Mouse (Mus musculus): ENCODE measurements at regions not wholly inside any gene's neighbourhood (a gene's known extent, or its start where the extent isn't known, plus 50 kb on each side); places are given as distances from the start of the nearest gene placed in this dataset.

GRCm38 (mm10) chr14:88410722-88411437 lies 60.3 kb downstream of the Pcdh20 start:
- DNase-seq (ENCODE audit: low spot score in 2 of 2): no peak
- intact Hi-C loops (cut with DNase I): no loop called here

DNA sequence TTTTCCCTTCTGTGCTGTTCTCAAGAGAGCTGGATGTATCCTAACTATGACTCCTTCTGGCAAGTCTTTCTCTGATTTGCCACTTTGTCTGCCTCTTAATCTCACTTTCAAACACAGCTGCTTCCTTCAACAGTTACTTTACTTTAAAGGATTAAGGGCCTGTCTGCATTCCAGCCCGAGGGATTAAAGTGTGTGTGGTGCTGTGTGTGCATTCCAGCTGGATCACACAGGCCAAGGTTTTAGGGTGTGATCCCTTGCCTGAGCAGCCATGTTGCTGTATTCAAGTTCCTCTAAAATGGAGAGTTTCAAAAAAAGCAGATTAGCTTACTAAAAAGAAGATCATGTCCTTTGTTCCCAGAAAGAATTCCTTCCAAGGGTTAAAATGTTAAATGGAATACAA lies 71.9 kb downstream of the Pcdh20 start:
- peak in 1 of 2 experiments; percentile 2 for DNase-seq (ENCODE audit: low spot score in 2 of 2)
- intact Hi-C loops (cut with DNase I): no loop called here

DNA sequence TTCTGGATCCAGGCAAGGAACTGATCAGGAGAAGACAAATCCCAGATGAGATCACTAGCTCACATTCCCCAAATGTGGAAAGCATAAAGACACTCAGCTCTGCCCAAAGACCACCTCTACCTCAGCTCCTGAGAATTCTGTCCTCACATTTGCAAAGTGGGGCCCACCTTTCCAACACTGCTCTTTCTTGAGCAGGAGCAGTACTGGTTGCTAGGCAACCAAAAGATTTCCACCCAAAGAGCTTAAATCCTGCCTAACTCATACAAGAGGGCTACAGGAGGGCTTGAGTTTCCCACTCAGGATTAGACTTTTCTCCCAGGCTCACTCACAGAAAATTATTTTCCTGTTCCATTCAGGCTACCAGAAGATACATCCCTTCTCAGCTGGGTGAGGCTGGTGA lies 74.0 kb downstream of the Pcdh20 start:
- intact Hi-C loops (cut with DNase I): no loop called here

DNA sequence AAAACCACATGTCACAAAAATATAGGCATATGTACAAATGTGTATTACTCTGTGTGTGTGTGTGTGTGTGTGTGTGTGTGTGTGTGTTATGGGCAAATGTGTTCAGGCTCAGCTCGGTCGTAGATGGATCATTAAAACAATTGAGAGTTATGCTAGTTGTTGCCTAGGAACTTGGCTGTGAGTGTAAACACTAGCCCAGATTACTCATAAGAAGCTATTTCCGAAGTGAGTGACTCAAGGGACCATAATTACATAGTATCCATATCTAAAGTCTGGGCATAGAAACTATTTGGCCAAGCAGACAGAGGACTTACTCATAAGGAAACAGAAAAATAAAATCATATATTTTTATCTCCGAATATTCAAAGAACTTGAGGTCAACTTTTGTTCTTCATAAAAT lies 76.2 kb downstream of the Pcdh20 start:
- intact Hi-C loops (cut with DNase I): no loop called here
- DNase-seq (ENCODE audit: low spot score in 2 of 2): peak in 1 of 2 experiments; percentile 45

More for the DNA sequence above, 74.0 kb downstream of the Pcdh20 start:
- peak; percentile 10 to 14 for DNase-seq (ENCODE audit: low spot score in 2 of 2)

- intact Hi-C loops (cut with DNase I): no loop called here
- DNase-seq (ENCODE audit: low spot score in 2 of 2): no peak
These were observed 86.6 kb downstream of the Pcdh20 start for GRCm38 (mm10) chr14:88384553-88384952.

DNA sequence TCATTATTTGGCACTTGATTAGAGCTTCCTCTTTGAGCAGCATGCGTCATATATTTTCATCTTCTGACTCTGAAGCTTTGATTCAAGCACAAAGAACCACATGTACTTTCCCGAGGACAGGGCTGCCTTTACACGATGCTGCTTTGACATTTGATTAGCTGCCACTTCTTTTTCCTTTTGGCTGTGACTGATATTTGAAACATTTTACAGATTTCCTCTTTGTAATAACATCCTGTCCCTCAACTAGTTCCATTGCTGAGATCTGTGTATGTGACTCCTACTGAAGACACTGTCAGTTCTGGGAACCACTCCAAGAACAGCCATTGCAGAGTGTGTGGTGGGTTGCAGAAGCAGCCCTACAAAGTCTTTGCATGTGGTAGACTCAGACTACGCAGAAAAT lies 124.0 kb downstream of the Pcdh20 start:
- intact Hi-C loops (cut with DNase I): loop anchor here (5.0 kb wide), 1 partner anchor 120 kb away; no protein-coding TSS in a partner anchor
- peak; percentile 54 to 88 for DNase-seq (ENCODE audit: low spot score in 2 of 2)

GRCm38 (mm10) chr14:88337304-88337703 lies 133.9 kb downstream of the Pcdh20 start:
- intact Hi-C loops (cut with DNase I): no loop called here
- no peak for DNase-seq (ENCODE audit: low spot score in 2 of 2)

DNA sequence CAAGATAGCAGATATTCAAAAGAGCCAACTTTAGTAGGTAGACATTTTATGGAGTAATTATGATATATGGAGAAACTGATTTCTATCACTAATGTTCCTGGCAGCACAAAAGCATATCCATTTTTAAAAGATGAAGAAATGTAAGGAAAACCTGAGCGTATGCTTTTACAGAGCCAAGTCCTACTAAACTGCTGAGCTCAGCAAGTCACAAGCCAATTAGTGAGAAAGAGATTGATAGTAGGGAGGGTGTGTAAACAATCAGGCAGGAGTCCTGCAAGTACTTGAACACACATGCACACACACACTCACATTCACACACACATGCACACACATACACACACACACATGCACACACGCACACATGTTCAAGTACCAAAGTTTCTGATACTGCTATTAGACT lies 140.6 kb downstream of the Pcdh20 start:
- DNase-seq (ENCODE audit: low spot score in 2 of 2): no peak
- intact Hi-C loops (cut with DNase I): no loop called here

- intact Hi-C loops (cut with DNase I): no loop called here
- no peak for DNase-seq (ENCODE audit: low spot score in 2 of 2)
These were observed 144.8 kb downstream of the Pcdh20 start for GRCm38 (mm10) chr14:88326411-88326810.

- peak in 1 of 2 experiments; percentile 40 for DNase-seq (ENCODE audit: low spot score in 2 of 2)
These were observed 192.9 kb downstream of the Pcdh20 start for GRCm38 (mm10) chr14:88278327-88278726.

GRCm38 (mm10) chr14:88264771-88265170 lies 206.4 kb downstream of the Pcdh20 start:
- peak in 1 of 2 experiments; percentile 41 for DNase-seq (ENCODE audit: low spot score in 2 of 2)
- intact Hi-C loops (cut with DNase I): no loop called here

More at GRCm38 (mm10) chr14:88278327-88278726, 192.9 kb downstream of the Pcdh20 start:
- intact Hi-C loops (cut with DNase I): loop anchor here (2.0 to 10.0 kb wide), 2 partner anchors 712 to 814 kb away; no protein-coding TSS in a partner anchor

- no peak for DNase-seq (ENCODE audit: low spot score in 2 of 2)
- intact Hi-C loops (cut with DNase I): no loop called here
These were observed 212.2 kb downstream of the Pcdh20 start for GRCm38 (mm10) chr14:88259034-88259433.

- intact Hi-C loops (cut with DNase I): no loop called here
- no peak for DNase-seq (ENCODE audit: low spot score in 2 of 2)
These were observed 216.1 kb downstream of the Pcdh20 start for GRCm38 (mm10) chr14:88255131-88255530.
